In genomic region chr9:44637551-44638169, GRCm38 (mm10) we compare ENCODE assay signal across 8 mouse cellular contexts. TPM values are rescaled to one million over a fixed set of nuclear protein-coding genes. Genes with fewer than 3 reads are reported as not detected.
DNase-seq lines count a peak whose midpoint lies in the region; ATAC-seq lines count a peak whose summit lies in the region.

No protein-coding gene starts in this region.

- no peak for ATAC-seq in forebrain, embryonic 14.5 days
- no peak; the same call in 1 of the 2 replicates for ATAC-seq in forebrain, embryonic 13.5 days
- peak; percentile 88 for ATAC-seq in megakaryocyte-erythroid progenitor cell, adult 5-6 weeks (replicated peaks; ENCODE audit: low FRiP score, low TSS enrichment, poor library complexity, severe bottlenecking)

- H3K9me3 ChIP-seq in forebrain, embryonic 14.5 days (replicated peaks; ENCODE audit: control insufficient read depth, low read length) = no peaks in the 10 kb centered on the region
- no peaks in the 10 kb centered on the region; the same call in 1 of the 2 replicates for H3K9me3 ChIP-seq in forebrain, embryonic 13.5 days (replicated peaks)

- no peaks in the 10 kb centered on the region for H3K4me1 ChIP-seq in forebrain, embryonic 14.5 days (ENCODE audit: control insufficient read depth, insufficient read depth, low read length)
- no peaks in the 10 kb centered on the region for H3K4me1 ChIP-seq in forebrain, embryonic 13.5 days

- no peak overlapping the region for H3K4me2 ChIP-seq in forebrain, embryonic 14.5 days (ENCODE audit: low read length)
- H3K4me2 ChIP-seq in forebrain, embryonic 13.5 days = no peak overlapping the region

- H3K36me3 ChIP-seq in forebrain, embryonic 14.5 days (ENCODE audit: control insufficient read depth, insufficient read depth, low read length) = peaks cover 62% of the 10 kb centered on the region
- peaks cover 87% of the 10 kb centered on the region for H3K36me3 ChIP-seq in forebrain, embryonic 13.5 days (ENCODE audit: poor library complexity, severe bottlenecking)

- peak; percentile 49 for DNase-seq in forebrain, embryonic 14.5 days (ENCODE audit: low spot score)
- DNase-seq in ovary, postnatal 36 days (ENCODE audit: low spot score) = peak; percentile 22
- DNase-seq in ovary, adult 18-20 months (ENCODE audit: low spot score) = no peak
- peak; percentile 41 to 43 for DNase-seq in heart, adult 9 months (ENCODE audit: low spot score in 2 of 2)
- DNase-seq in thymus, postnatal 25 days = no peak
- DNase-seq in natural killer cell, adult 2 months (ENCODE audit: low spot score in 2 of 2) = no peak

- H3K27ac ChIP-seq in forebrain, embryonic 14.5 days (ENCODE audit: low read depth, low read length) = no peak overlapping the region
- no peak overlapping the region; the same call in 1 of the 2 replicates for H3K27ac ChIP-seq in forebrain, embryonic 13.5 days

- 72% methylated on average over 15 of the region's 15 CpGs for WGBS in forebrain, embryonic 14.5 days
- 72% methylated on average over 15 of the region's 15 CpGs for WGBS in forebrain, embryonic 13.5 days

- H3K27me3 ChIP-seq in forebrain, embryonic 14.5 days (replicated peaks; ENCODE audit: control insufficient read depth, insufficient read depth, low read length) = no peaks in the 10 kb centered on the region
- no peaks in the 10 kb centered on the region for H3K27me3 ChIP-seq in forebrain, embryonic 13.5 days

- no peak overlapping the region for H3K9ac ChIP-seq in forebrain, embryonic 14.5 days (ENCODE audit: low read length)
- no peak overlapping the region for H3K9ac ChIP-seq in forebrain, embryonic 13.5 days

- no peak overlapping the region for H3K4me3 ChIP-seq in forebrain, embryonic 14.5 days (ENCODE audit: low read depth, low read length)
- no peak overlapping the region for H3K4me3 ChIP-seq in forebrain, embryonic 13.5 days

RNA-seq across cellular contexts. Expression of gene Ddx6, which starts 33.0 kb away (rescaled TPM):
- 21.1 and 29.6 TPM in 2 replicates for polyA plus RNA-seq in forebrain, embryonic 14.5 days (2014; fragmentation: Nextera tagmentation; extraction: Ambion mirVana)
- polyA plus RNA-seq in forebrain, embryonic 13.5 days (2015; fragmentation: Nextera tagmentation; extraction: Ambion mirVana) = 28.1 and 30.0 TPM in 2 replicates
- 73.6 and 92.1 TPM in 2 replicates for total RNA-seq in megakaryocyte-erythroid progenitor cell, adult 5-6 weeks (2014; fragmentation: Nextera tagmentation)
- 76.4 and 93.3 TPM in 2 replicates for total RNA-seq in megakaryocyte-erythroid progenitor cell, adult 5-6 weeks (2017)

RNA-seq across cellular contexts. Expression of gene Treh, which starts 35.4 kb away (rescaled TPM):
- polyA plus RNA-seq in forebrain, embryonic 14.5 days (2014; fragmentation: Nextera tagmentation; extraction: Ambion mirVana) = not detected in 2 replicates
- polyA plus RNA-seq in forebrain, embryonic 13.5 days (2015; fragmentation: Nextera tagmentation; extraction: Ambion mirVana) = not detected in 2 replicates
- total RNA-seq in megakaryocyte-erythroid progenitor cell, adult 5-6 weeks (2014; fragmentation: Nextera tagmentation) = not detected in 2 replicates
- total RNA-seq in megakaryocyte-erythroid progenitor cell, adult 5-6 weeks (2017) = not detected in 2 replicates

Comparison
In these comparisons a context has a peak if more than half of its experiments do, and no peak if none do; other contexts are left out.
1. DNase-seq: peak in forebrain, embryonic 14.5 days (single experiment), ovary, postnatal 36 days (single experiment) and heart, adult 9 months (2 of 2); none in ovary, adult 18-20 months (single experiment), thymus, postnatal 25 days (single experiment) and natural killer cell, adult 2 months (0 of 2).